Mouse (Mus musculus) heart, postnatal 36 days (tissue): ENCODE data around the gene Faap20. TPM values are rescaled to one million over a fixed set of nuclear protein-coding genes. Genes with fewer than 3 reads are reported as not detected.

Experiments used
- DNase-seq, 2 experiments: peaks; one replicate each; pipeline ENCODE4 v3.0.0; 2021 to 2022
- intact Hi-C: fragments of 180-260 bp; cut with DNase I; formaldehyde crosslinking; loops from one replicate; pipeline ENCODE4 v1.15.1; 2025
- total RNA-seq, 2 experiments: library from RNA; stranded (reverse); gene quantifications; 2 replicates each; pipeline ENCODE4 v1.2.3; 2021

Faap20 gene
- total RNA-seq, 2 experiments from 2014 or later, result 14.5 to 18.3 TPM

GRCm38 (mm10) chr4:155219271-155220212 lies 30.1 kb upstream of the Faap20 start:
- DNase-seq, result no peak
- intact Hi-C loops, result loop anchor here (2.0 kb wide), 3 partner anchors 15 to 69 kb away; no protein-coding TSS in a partner anchor

- DNase-seq, result peak in 1 of 2 experiments; percentile 46
- intact Hi-C loops, result loop anchor here (2.0 kb wide), 1 partner anchor 70 kb away; no protein-coding TSS in a partner anchor
These were observed 29.1 kb upstream of the Faap20 start for GRCm38 (mm10) chr4:155220213-155221100.

GRCm38 (mm10) chr4:155221106-155221505 lies 28.5 kb upstream of the Faap20 start:
- intact Hi-C loops, result loop anchor here (2.0 kb wide), 1 partner anchor 70 kb away; no protein-coding TSS in a partner anchor
- no peak for DNase-seq

- DNase-seq, result peak; percentile 76 to 84
- intact Hi-C loops, result loop anchor here (2.0 kb wide), 1 partner anchor 71 kb away; no protein-coding TSS in a partner anchor
These were observed 27.7 kb upstream of the Faap20 start for GRCm38 (mm10) chr4:155221599-155222551.

- DNase-seq, result no peak
- intact Hi-C loops, result no loop called here
These were observed 27.1 kb upstream of the Faap20 start, which contains the start of gene Ski for GRCm38 (mm10) chr4:155222552-155222840. Ski (minus strand) TSS chr4:155222592.

GRCm38 (mm10) chr4:155222841-155223593 lies 26.6 kb upstream of the Faap20 start:
- intact Hi-C loops, result loop anchor here (1.0 kb wide), 2 partner anchors 10 to 25 kb away; no protein-coding TSS in a partner anchor
- DNase-seq, result peak; percentile 100

- intact Hi-C loops, result loop anchor here (1.0 kb wide), 2 partner anchors 9 to 24 kb away; no protein-coding TSS in a partner anchor
These were observed 25.7 kb upstream of the Faap20 start for GRCm38 (mm10) chr4:155223594-155224528.

GRCm38 (mm10) chr4:155225918-155226317 lies 23.7 kb upstream of the Faap20 start:
- intact Hi-C loops, result no loop called here

More at GRCm38 (mm10) chr4:155223594-155224528, 25.7 kb upstream of the Faap20 start:
- no peak for DNase-seq

GRCm38 (mm10) chr4:155227986-155228385 lies 21.6 kb upstream of the Faap20 start:
- DNase-seq, result no peak
- intact Hi-C loops, result no loop called here

More at GRCm38 (mm10) chr4:155225918-155226317, 23.7 kb upstream of the Faap20 start:
- DNase-seq, result no peak

GRCm38 (mm10) chr4:155228461-155228860 lies 21.1 kb upstream of the Faap20 start:
- DNase-seq, result no peak
- intact Hi-C loops, result no loop called here

GRCm38 (mm10) chr4:155233878-155234277 lies 15.7 kb upstream of the Faap20 start:
- DNase-seq, result peak; percentile 84 to 89
- intact Hi-C loops, result loop anchor here (1.0 to 2.0 kb wide), 2 partner anchors 11 to 15 kb away; no protein-coding TSS in a partner anchor

GRCm38 (mm10) chr4:155234371-155235310 lies 15.0 kb upstream of the Faap20 start:
- intact Hi-C loops, result loop anchor here (1.0 to 2.0 kb wide), 2 partner anchors 15 to 16 kb away; partner anchors contain the start of gene Faap20
- peak in 1 of 2 experiments; percentile 43 for DNase-seq

GRCm38 (mm10) chr4:155235311-155236119 lies 14.1 kb upstream of the Faap20 start:
- DNase-seq, result peak; percentile 91 to 95
- intact Hi-C loops, result loop anchor here (1.0 to 2.0 kb wide), 2 partner anchors 14 to 17 kb away; partner anchors contain the start of gene Faap20

- intact Hi-C loops, result no loop called here
These were observed 12.7 kb upstream of the Faap20 start for GRCm38 (mm10) chr4:155236737-155237385.

GRCm38 (mm10) chr4:155238276-155238675 lies 11.3 kb upstream of the Faap20 start:
- DNase-seq, result peak; percentile 45 to 47
- intact Hi-C loops, result no loop called here

More at GRCm38 (mm10) chr4:155236737-155237385, 12.7 kb upstream of the Faap20 start:
- DNase-seq, result no peak
